Comparison of ENCODE assay signal across 17 mouse cellular contexts in genomic region chr8:59776327-59776726, GRCm38 (mm10).
"Had no signal": no experiment of that assay in that cellular context is flagged by ENCODE, and none has a peak within 500 bp of the region (broad histone marks: within the 10 kb centered on the region; RNA-seq: fewer than 3 reads in every experiment).

No protein-coding gene starts in this region.

- H3K9ac ChIP-seq: limb, embryonic 13.5 days; liver, embryonic 15.5 days; neural tube, embryonic 13.5 days; stomach, embryonic 15.5 days had no signal

- H3K27me3 ChIP-seq: limb, embryonic 13.5 days; liver, embryonic 15.5 days; megakaryocyte, embryonic 14.5 days; neural tube, embryonic 13.5 days; stomach, embryonic 15.5 days had no signal

- H3K4me2 ChIP-seq: limb, embryonic 13.5 days; liver, embryonic 15.5 days; midbrain, embryonic 11.5 days; neural tube, embryonic 13.5 days; stomach, embryonic 15.5 days had no signal

- H3K9me3 ChIP-seq: limb, embryonic 13.5 days; liver, embryonic 15.5 days; neural tube, embryonic 13.5 days; stomach, embryonic 15.5 days had no signal

- H3K36me3 ChIP-seq: limb, embryonic 13.5 days; liver, embryonic 15.5 days; neural tube, embryonic 13.5 days; stomach, embryonic 15.5 days had no signal

- ATAC-seq: intestine, postnatal 0 days; midbrain, embryonic 16.5 days had no signal

- H3K4me1 ChIP-seq: limb, embryonic 13.5 days; liver, embryonic 15.5 days; megakaryocyte, embryonic 14.5 days; neural tube, embryonic 13.5 days; stomach, embryonic 15.5 days had no signal

- H3K27ac ChIP-seq: limb, embryonic 13.5 days; liver, embryonic 15.5 days; macrophage; neural tube, embryonic 13.5 days; stomach, embryonic 15.5 days had no signal

- H3K4me3 ChIP-seq: limb, embryonic 13.5 days; liver, embryonic 15.5 days; megakaryocyte, embryonic 14.5 days; neural tube, embryonic 13.5 days; stomach, embryonic 15.5 days had no signal

- DNase-seq: kidney, adult 8-10 months; kidney, postnatal 36 days; left cerebral cortex, postnatal 4 days; lung, adult 2 months; lung, postnatal 10 days; retina, postnatal 1 day; thymus, adult 2 months; thymus, postnatal 25 days had no signal
